Mouse (Mus musculus) embryonic facial prominence, embryonic 11.5 days (tissue): ENCODE results near the gene Mcoln2. TPM values are rescaled to one million over a fixed set of nuclear protein-coding genes. Genes with fewer than 3 reads are reported as not detected.

Experiments
- ATAC-seq: fragments of 200-750 bp; cut with Nextera tagmentation; replicated peaks from 2 replicates; pipeline ENCODE4 v1.8.0; 2017; ENCODE audit warnings: low read depth; ENCODE audit not compliant: insufficient number of reproducible peaks, low FRiP score, low TSS enrichment
- DNase-seq: peaks from one replicate; pipeline ENCODE4 v3.0.0-alpha.2; 2015; ENCODE audit warnings: low spot score
- H3K27ac ChIP-seq: fragments of 300-500 bp; sonication (generic); replicated peaks from 2 replicates; pipeline ENCODE4 v1.5.1; 2014; ENCODE audit warnings: mild to moderate bottlenecking, low read depth, low read length, control low read depth
- H3K27me3 ChIP-seq: fragments of 300-500 bp; sonication (generic); 2 replicates; pipeline ENCODE4 v1.6.1; 2014; ENCODE audit warnings: mild to moderate bottlenecking, low read length, moderate library complexity, mixed read lengths; ENCODE audit not compliant: control insufficient read depth, insufficient read depth
- H3K36me3 ChIP-seq: fragments of 300-500 bp; sonication (generic); replicated peaks from 2 replicates; pipeline ENCODE4 v1.6.1; 2014; ENCODE audit warnings: low read depth, mild to moderate bottlenecking, low read length, moderate library complexity, mixed read lengths; ENCODE audit not compliant: control insufficient read depth, insufficient read depth
- H3K4me1 ChIP-seq: fragments of 300-500 bp; sonication (generic); 2 replicates; pipeline ENCODE4 v1.6.1; 2014; ENCODE audit warnings: low read length, mixed read lengths; ENCODE audit not compliant: control insufficient read depth, insufficient read depth
- H3K4me2 ChIP-seq: fragments of 300-500 bp; sonication (generic); 2 replicates; pipeline ENCODE4 v1.6.1; 2014; ENCODE audit warnings: low read depth, mild to moderate bottlenecking, control low read depth, low read length, moderate library complexity
- H3K4me3 ChIP-seq: fragments of 300-500 bp; sonication (generic); 2 replicates; pipeline ENCODE4 v1.5.1; 2014; ENCODE audit warnings: low read depth, low read length, control low read depth
- H3K9ac ChIP-seq: fragments of 300-500 bp; sonication (generic); replicated peaks from 2 replicates; pipeline ENCODE4 v1.6.1; 2014; ENCODE audit warnings: mild to moderate bottlenecking, control low read depth, low read length
- H3K9me3 ChIP-seq: fragments of 300-500 bp; sonication (generic); replicated peaks from 2 replicates; pipeline ENCODE4 v1.6.1; 2016; ENCODE audit warnings: mild to moderate bottlenecking, low read length, inconsistent platforms, mixed read lengths; ENCODE audit not compliant: control insufficient read depth
- whole genome bisulfite sequencing: fragments of 180-500 bp; shearing (Covaris S2); extraction: QIAGEN DNeasy Blood & Tissue Kit; methylation state at CpG from one replicate; pipeline ENCODE4 v1.1.7; 2014; 5-methylcytosine and 5-hydroxymethylcytosine counted together
- polyA plus RNA-seq: library from polyadenylated mRNA; unstranded; fragments of >200 nt; fragmentation: Nextera tagmentation; extraction: Ambion mirVana; gene quantifications from 2 replicates; pipeline ENCODE4 v1.2.1, GENCODE M21; 2014

Mcoln2 gene
- polyA plus RNA-seq, 1 experiment from 2014 or later, result 0.29 TPM

DNA sequence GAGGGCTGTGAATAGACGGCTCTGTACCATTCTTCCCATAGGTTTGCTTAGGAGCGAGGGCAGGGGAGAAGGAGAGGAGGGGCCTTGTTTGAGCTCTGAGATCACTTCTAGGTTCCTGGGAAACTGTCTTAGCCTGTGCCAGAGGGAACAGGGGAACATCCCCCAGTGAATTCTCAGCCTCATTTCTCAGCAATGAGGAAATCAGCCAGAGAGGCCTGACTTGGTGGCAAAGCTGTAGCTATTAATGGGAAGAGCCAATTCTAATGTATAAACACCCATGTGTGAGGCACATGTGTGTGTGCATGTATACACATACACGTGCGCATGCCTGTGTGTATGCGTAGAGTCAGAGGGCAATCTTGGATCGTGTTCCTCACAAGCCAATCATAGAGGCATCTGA lies 38.7 kb upstream of the Mcoln2 start:
- no peak for ATAC-seq
- H3K27ac ChIP-seq, result no peak overlapping the region
- no peaks in the 10 kb centered on the region for H3K27me3 ChIP-seq
- no peaks in the 10 kb centered on the region for H3K9me3 ChIP-seq
- H3K36me3 ChIP-seq, result no peaks in the 10 kb centered on the region
- H3K9ac ChIP-seq, result no peak overlapping the region
- no peak for DNase-seq
- no peak overlapping the region for H3K4me3 ChIP-seq
- no peaks in the 10 kb centered on the region for H3K4me1 ChIP-seq
- no peak overlapping the region for H3K4me2 ChIP-seq
- 75% methylated on average over 6 of the region's 6 CpGs for WGBS

DNA sequence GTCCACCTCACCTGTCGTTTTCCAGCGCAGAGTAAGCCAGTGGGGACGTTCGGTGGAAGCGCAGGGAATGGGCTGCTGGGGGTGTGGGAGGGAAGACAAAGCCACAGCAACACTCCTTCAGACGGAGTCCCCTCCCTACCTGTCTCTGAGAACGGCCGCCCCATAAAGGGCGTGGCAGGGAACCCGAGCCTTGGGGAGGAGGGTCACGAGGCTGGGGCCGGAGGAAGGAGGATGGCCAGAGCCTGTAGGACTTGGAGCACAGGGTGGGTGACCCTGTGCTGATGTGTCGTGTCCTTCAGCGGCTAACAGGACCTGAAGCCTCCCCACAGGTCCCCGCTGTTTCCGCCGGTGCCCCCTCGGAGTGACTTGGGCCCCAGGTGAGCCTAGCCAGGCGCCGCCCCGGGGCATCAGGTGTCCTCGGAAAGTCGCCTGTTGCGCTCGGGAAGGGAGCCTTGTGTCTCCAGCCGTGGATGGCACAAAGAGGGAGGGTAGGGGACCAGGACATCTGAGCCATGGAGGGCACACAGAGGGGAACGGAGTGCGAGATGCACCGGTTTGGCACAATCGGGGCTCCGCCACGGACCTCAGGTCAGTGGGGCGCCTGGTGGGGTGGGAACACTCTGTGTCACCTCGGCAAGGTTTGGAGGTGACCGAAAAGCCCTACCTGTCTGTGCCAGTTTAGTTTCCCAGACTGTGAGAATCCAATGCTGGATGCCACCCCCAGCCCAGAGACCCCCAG lies 32.2 kb upstream of the Mcoln2 start, which contains the start of gene Mcoln3:
Gene Mcoln3 (plus strand): TSS at position 193 of the 739 bp plus-strand sequence.
- Histone ChIP-seq H3K4me3 (peak within 1 kb of the TSS; percentile 28), H3K9ac (peak within 1 kb of the TSS; percentile 32)
- DNase-seq, result no peak

DNA sequence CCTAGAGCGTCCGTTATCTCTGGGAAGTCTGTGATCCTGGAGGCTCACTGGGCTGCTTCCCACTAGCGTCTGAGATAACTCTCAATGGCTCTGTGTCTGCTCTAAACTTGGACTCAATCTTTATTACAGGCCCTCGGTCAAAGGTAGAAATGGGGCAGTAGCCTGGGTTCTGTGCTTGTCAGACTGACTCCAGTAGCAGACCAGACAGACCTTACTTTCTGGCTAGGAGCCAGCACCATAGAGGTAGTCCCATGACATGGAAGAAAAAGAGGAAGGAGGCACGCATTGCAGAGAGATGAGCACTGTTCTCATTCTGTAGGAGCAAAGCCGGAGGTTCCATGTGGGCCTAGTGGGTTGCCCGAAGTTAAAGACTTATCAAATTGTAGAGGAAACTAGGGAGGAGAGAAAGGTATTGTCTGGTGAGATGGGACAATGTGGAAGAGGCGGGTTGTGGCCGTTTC lies 31.6 kb upstream of the Mcoln2 start:
- no peak overlapping the region for H3K4me3 ChIP-seq
- no peak for ATAC-seq
- H3K4me1 ChIP-seq, result peaks cover 5% of the 10 kb centered on the region; the same call in 1 of the 2 replicates
- no peaks in the 10 kb centered on the region for H3K36me3 ChIP-seq
- H3K27ac ChIP-seq, result no peak overlapping the region
- no peak for DNase-seq
- H3K4me2 ChIP-seq, result no peak overlapping the region
- no peak overlapping the region for H3K9ac ChIP-seq
- H3K27me3 ChIP-seq, result peaks cover 9% of the 10 kb centered on the region; the same call in 1 of the 2 replicates
- H3K9me3 ChIP-seq, result no peaks in the 10 kb centered on the region
- 61% methylated on average over 9 of the region's 9 CpGs for WGBS

More for the DNA sequence above, 32.2 kb upstream of the Mcoln2 start, which contains the start of gene Mcoln3:
- Histone ChIP-seq H3K4me2 (peak within 1 kb of the TSS; percentile 47), H3K27me3 (peaks cover 9% of the 10 kb centered on the region; the same call in 1 of the 2 replicates), H3K4me1 (peaks cover 5% of the 10 kb centered on the region; the same call in 1 of the 2 replicates), H3K9me3 (no peaks in the 10 kb centered on the region), H3K27ac (no peak within 1 kb of the TSS), H3K36me3 (no peaks in the 10 kb centered on the region)
- peak; percentile 44; the same call in 1 of the 2 replicates for ATAC-seq
- WGBS, result 7% methylated on average over 35 of the region's 35 CpGs

DNA sequence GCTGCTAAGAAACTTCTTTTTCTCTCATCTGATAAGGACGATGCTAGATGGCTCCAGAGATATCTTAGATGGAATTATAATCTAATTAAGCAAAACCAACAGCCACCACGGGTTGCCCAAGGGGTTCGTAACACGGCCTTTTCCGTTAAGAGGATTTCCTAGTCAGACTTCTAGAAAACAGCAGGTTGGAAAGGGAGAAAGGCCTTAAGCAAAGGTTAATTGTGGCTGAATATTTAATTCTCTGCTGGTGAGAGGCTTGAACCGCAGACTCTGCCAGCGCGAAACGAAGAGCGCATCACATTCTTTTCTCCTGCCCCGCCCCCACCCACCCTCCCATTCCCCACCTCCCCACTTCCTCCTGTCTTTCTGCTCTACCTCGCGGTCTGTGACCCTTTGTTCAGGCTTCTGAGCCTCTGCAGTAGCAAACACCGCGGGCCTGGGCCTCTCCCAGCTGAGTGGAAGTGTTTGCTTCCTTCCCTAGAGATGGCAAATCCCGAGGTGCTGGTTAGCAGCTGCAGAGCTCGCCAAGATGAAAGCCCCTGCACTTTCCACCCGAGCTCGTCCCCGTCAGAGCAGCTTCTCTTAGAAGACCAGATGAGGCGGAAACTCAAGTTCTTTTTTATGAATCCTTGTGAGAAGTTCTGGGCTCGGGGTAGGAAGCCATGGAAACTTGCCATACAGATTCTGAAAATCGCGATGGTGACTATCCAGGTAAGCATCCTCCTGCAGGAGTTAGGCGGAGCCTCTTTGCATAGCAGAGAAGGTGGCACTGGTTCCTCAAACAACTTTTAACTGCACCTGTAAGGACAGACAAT lies 28.1 kb upstream of the Mcoln2 start:
- ATAC-seq (peak; percentile 73; the same call in 1 of the 2 replicates), DNase-seq (peak; percentile 68)
- H3K4me2 ChIP-seq, result peak overlapping the region; percentile 47
- peak overlapping the region; percentile 1; the same call in 1 of the 2 replicates for H3K4me3 ChIP-seq
- peak overlapping the region; percentile 67 for H3K9ac ChIP-seq
- peaks cover 8% of the 10 kb centered on the region; the same call in 1 of the 2 replicates for H3K27me3 ChIP-seq
- WGBS, result 6% methylated on average over 25 of the region's 25 CpGs
- no peaks in the 10 kb centered on the region for H3K9me3 ChIP-seq
- peaks cover 5% of the 10 kb centered on the region; the same call in 1 of the 2 replicates for H3K4me1 ChIP-seq
- no peak overlapping the region for H3K27ac ChIP-seq
- no peaks in the 10 kb centered on the region for H3K36me3 ChIP-seq

DNA sequence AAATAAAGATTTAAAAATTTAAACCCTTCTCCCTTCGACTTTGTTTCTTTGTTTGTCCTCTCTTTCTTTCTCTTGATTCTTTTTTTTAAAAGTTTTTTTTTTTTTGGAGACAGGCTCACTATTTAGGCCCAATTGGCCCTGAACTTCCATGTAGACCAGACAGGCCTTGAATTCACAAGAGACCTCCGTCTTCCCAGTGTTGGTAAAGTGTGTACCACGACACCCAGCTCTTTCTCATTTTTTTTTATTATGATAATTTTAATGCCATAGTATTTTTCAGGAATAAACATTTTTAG lies 27.6 kb upstream of the Mcoln2 start:
- Histone ChIP-seq H3K4me3 (no peak overlapping the region), H3K9ac (no peak overlapping the region; the same call in 1 of the 2 replicates), H3K9me3 (no peaks in the 10 kb centered on the region), H3K4me1 (peaks cover 4% of the 10 kb centered on the region; the same call in 1 of the 2 replicates), H3K4me2 (no peak overlapping the region), H3K36me3 (no peaks in the 10 kb centered on the region), H3K27me3 (peaks cover 3% of the 10 kb centered on the region; the same call in 1 of the 2 replicates), H3K27ac (no peak overlapping the region)
- DNase-seq (no peak), ATAC-seq (no peak)
- WGBS, result 37% methylated on average over 3 of the region's 3 CpGs

DNA sequence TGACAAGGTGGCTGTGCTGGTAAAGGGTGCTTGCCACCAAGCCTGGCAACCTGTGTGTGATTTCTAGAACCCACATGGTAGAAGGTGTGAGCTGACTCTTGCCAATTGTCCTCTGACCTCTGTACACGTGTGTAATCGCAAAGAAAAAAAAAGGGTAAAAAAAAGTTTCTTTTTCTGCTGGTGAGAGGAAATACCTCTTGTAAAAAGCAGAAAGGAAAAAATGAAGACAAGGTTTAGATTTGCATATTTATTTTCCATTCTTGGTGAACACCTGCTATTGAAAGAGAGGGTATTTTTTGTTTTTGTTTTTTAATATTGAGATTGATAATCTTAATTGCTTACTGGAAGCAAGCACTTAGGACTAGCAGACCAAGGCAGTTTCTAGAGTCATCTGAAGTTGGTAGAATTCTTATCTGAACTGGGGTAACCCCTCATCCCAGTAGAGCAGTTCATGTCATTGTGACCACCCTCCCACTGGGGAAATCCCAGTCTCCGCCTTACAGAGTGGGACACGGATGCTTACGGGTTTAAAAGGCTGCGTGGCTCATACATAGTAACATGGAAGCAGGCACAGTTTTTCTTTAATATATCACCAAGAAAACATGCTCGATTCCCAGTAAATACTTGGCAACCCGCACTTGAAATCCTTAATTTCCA lies 26.7 kb upstream of the Mcoln2 start:
- ATAC-seq, result no peak
- H3K4me3 ChIP-seq, result no peak overlapping the region

DNA sequence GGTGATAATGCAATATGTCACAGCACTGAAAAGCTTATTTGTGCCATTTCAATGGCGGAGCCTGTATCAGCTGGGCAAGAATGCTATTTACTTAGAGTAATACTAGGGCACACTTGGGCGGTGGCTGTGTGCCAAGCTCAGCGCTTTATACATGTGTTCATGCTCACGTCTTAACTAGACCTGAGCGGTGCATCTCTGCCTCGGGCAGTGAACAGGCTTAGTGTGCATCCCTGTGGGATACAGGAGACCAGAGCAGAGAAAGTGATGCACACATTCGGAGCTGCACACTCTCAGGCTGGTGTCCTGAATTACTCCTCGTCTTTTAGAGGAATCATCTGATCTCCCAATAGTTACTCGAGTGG lies 26.2 kb upstream of the Mcoln2 start:
- Histone ChIP-seq H3K4me3 (no peak overlapping the region), H3K4me1 (no peaks in the 10 kb centered on the region), H3K9ac (no peak overlapping the region), H3K4me2 (no peak overlapping the region), H3K36me3 (no peaks in the 10 kb centered on the region), H3K27ac (no peak overlapping the region), H3K27me3 (no peaks in the 10 kb centered on the region), H3K9me3 (no peaks in the 10 kb centered on the region)
- DNase-seq, result no peak
- 78% methylated on average over 9 of the region's 9 CpGs for WGBS
- ATAC-seq, result no peak

More for the DNA sequence above, 26.7 kb upstream of the Mcoln2 start:
- Histone ChIP-seq H3K9me3 (no peaks in the 10 kb centered on the region), H3K36me3 (no peaks in the 10 kb centered on the region), H3K9ac (no peak overlapping the region), H3K4me2 (no peak overlapping the region), H3K27ac (no peak overlapping the region), H3K27me3 (no peaks in the 10 kb centered on the region), H3K4me1 (no peaks in the 10 kb centered on the region)
- 83% methylated on average over 8 of the region's 8 CpGs for WGBS
- no peak for DNase-seq
